Mouse (Mus musculus) neural tube, embryonic 15.5 days (tissue): Measurements from ENCODE around the gene Slc25a21. TPM values are rescaled to one million over a fixed set of nuclear protein-coding genes. Genes with fewer than 3 reads are reported as not detected.

Source experiments
- ATAC-seq: fragments of 200-750 bp; cut with Nextera tagmentation; 2 replicates; pipeline ENCODE4 v1.8.0; 2017; ENCODE audit warnings: mild to moderate bottlenecking, moderate TSS enrichment, moderate library complexity; ENCODE audit not compliant: low FRiP score
- H3K27ac ChIP-seq: fragments of 300-500 bp; sonication (generic); replicated peaks from 2 replicates; pipeline ENCODE4 v1.5.1; 2015; ENCODE audit warnings: mild to moderate bottlenecking, inconsistent platforms
- H3K27me3 ChIP-seq: fragments of 300-500 bp; sonication (generic); replicated peaks from 2 replicates; pipeline ENCODE4 v1.6.1; 2015; ENCODE audit warnings: inconsistent platforms
- H3K36me3 ChIP-seq: fragments of 300-500 bp; sonication (generic); 2 replicates; pipeline ENCODE4 v1.6.1; 2015; ENCODE audit warnings: inconsistent platforms
- H3K4me1 ChIP-seq: fragments of 300-500 bp; sonication (generic); 2 replicates; pipeline ENCODE4 v1.6.1; 2015; ENCODE audit warnings: inconsistent platforms
- H3K4me2 ChIP-seq: fragments of 300-500 bp; sonication (generic); 2 replicates; pipeline ENCODE4 v1.6.1; 2015; ENCODE audit warnings: inconsistent platforms, mild to moderate bottlenecking, moderate library complexity
- H3K4me3 ChIP-seq: fragments of 300-500 bp; sonication (generic); replicated peaks from 2 replicates; pipeline ENCODE4 v1.5.1; 2015; ENCODE audit warnings: mild to moderate bottlenecking, inconsistent platforms
- H3K9ac ChIP-seq: fragments of 300-500 bp; sonication (generic); replicated peaks from 2 replicates; pipeline ENCODE4 v1.6.1; 2015; ENCODE audit warnings: mild to moderate bottlenecking, inconsistent platforms
- H3K9me3 ChIP-seq: fragments of 300-500 bp; sonication (generic); replicated peaks from 2 replicates; pipeline ENCODE4 v1.6.1; 2016; ENCODE audit warnings: inconsistent platforms
- WGBS: fragments of 180-500 bp; shearing (Covaris S2); methylation state at CpG from one replicate; pipeline ENCODE4 v1.1.7; 2015; ENCODE audit warnings: mixed read lengths; 5-methylcytosine and 5-hydroxymethylcytosine counted together
- polyA plus RNA-seq: library from polyadenylated mRNA; unstranded; fragments of >200 nt; fragmentation: Nextera tagmentation; extraction: Ambion mirVana; gene quantifications from 2 replicates; pipeline ENCODE4 v1.2.1, GENCODE M21; 2015

Gene Slc25a21
- polyA plus RNA-seq, 1 experiment from 2014 or later, result 0.14 TPM

DNA sequence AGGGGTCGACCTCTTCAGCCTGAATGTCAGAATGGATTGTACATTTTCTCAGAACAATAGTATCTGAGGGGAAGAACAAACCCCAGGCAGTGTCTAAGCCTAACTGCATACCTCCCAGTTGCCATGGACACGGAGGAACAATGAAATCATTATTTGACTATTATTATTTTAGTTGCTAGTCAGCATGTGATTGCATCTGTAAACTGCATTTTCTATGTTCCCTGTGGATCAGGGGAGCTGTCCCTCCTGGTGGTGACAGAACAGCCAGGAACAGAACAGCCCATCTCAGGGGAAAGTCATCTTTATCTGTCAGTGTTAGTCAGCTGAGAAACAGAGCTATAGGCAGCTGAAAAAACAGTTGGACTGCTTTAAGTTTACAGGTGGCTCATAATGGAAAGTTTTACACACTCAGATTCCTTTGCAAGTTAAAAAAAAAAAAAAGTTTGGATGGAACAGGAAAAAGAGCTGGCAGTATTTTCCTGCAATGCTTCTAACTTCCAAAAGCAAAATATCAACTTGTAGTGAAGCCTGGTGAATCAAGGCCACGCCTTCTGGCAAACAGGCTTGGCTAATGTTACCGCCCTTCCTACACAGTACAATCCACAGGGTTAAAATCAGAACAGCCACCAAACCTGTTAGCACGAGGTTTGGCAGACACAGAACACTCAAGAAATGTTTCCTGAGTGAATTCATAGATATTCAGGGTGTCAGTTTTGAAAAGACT, 17.6 kb downstream of the Slc25a21 start:
- Histone ChIP-seq H3K4me1 (no peaks in the 10 kb centered on the region), H3K27me3 (no peaks in the 10 kb centered on the region), H3K27ac (no peak overlapping the region), H3K36me3 (no peaks in the 10 kb centered on the region), H3K9ac (no peak overlapping the region), H3K4me2 (no peak overlapping the region), H3K4me3 (no peak overlapping the region), H3K9me3 (no peaks in the 10 kb centered on the region)
- ATAC-seq, result no peak
- WGBS, result 24% methylated on average over 5 of the region's 5 CpGs

DNA sequence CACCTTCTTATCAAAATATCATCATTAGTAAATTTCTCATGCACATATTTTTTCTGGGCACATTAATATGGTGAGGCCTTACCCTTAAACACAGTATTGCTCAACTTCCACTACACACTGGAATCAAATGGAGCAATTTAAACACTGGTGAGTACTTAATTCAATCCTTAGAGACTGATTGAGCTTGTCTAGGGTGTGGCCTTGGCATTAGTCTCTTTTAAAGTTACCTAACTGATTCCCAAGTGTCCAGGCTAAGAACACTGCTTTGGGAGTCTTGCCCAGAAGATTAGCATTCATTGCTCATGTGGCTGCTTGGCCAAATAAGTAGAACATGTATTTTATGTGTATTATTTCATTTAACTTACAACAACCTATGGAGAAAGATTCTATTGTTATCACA, 18.5 kb downstream of the Slc25a21 start:
- no peak overlapping the region for H3K27ac ChIP-seq
- H3K27me3 ChIP-seq, result no peaks in the 10 kb centered on the region
- H3K9ac ChIP-seq, result no peak overlapping the region

DNA sequence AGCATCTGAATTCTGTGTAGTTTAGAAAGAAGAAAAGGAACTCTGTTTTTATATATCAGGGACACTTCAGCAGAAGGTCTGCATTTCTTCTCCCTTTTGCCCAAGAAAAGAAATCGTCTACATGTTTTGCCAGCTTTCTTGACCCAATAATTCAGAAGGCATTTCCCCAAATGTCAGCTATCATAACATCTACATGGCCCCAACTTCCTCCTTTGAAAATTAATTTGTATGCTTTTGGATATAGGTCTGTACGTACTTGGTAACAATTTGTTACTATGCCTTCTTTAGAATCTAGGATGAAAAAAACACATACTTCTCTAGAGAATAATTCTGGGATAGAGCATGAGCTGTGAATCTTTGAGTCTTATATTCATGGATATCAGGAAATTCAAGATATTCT, 34.0 kb downstream of the Slc25a21 start:
- Histone ChIP-seq H3K9me3 (no peaks in the 10 kb centered on the region), H3K9ac (no peak overlapping the region), H3K4me2 (no peak overlapping the region), H3K27me3 (no peaks in the 10 kb centered on the region), H3K4me1 (no peaks in the 10 kb centered on the region), H3K4me3 (no peak overlapping the region), H3K36me3 (no peaks in the 10 kb centered on the region), H3K27ac (no peak overlapping the region)
- WGBS, result 76% methylated on average over 2 of the region's 2 CpGs
- ATAC-seq, result no peak

More for the DNA sequence above, 18.5 kb downstream of the Slc25a21 start:
- H3K36me3 ChIP-seq, result no peaks in the 10 kb centered on the region
- ATAC-seq, result no peak
- H3K4me1 ChIP-seq, result no peaks in the 10 kb centered on the region
- H3K9me3 ChIP-seq, result no peaks in the 10 kb centered on the region
- H3K4me2 ChIP-seq, result no peak overlapping the region
- no peak overlapping the region for H3K4me3 ChIP-seq

DNA sequence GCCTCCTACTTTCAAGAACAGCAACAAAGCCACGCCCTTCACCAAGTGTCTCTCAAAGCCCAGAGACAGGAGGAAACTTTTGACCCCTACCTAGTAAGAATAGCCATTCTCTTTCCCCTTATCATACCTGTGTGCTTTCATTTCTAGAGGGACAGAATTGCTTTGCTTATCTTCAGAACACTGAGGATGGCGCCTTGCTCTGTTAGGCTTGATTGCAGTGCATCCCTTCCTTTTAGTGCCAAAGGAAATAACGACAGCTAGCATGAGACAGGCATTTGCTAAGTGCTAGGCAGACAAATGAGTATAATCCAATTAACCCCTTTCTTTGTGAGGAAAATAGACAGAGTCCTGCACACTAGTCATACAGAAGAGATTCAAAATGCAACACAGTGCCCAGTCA, 34.4 kb downstream of the Slc25a21 start:
- 61% methylated on average over 3 of the region's 3 CpGs for WGBS
- Histone ChIP-seq H3K9me3 (no peaks in the 10 kb centered on the region), H3K27ac (no peak overlapping the region), H3K4me2 (no peak overlapping the region), H3K36me3 (no peaks in the 10 kb centered on the region), H3K4me3 (no peak overlapping the region), H3K9ac (no peak overlapping the region), H3K27me3 (no peaks in the 10 kb centered on the region), H3K4me1 (no peaks in the 10 kb centered on the region)
- ATAC-seq, result no peak

DNA sequence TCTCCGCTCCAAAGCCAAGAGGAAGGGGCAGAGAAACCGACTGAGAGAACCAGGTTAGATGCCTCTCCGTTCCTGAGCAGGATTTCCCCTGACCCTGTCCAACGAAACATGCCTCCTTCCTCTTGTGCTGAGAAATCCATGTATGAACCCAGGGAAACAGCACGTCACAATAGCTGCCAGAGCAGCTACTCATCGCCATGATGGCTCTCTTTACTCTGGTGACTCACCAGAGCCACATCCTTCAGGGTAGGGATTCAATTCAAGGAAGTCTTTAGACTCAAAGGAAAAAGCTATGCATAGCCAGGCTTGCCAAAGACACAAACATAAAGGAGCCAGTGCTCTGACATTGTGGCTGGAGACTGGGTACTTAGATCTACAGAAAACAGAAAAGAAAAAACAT, 37.4 kb downstream of the Slc25a21 start:
- Histone ChIP-seq H3K4me1 (no peaks in the 10 kb centered on the region), H3K36me3 (no peaks in the 10 kb centered on the region), H3K4me3 (no peak overlapping the region), H3K9me3 (no peaks in the 10 kb centered on the region), H3K27ac (no peak overlapping the region), H3K27me3 (no peaks in the 10 kb centered on the region), H3K9ac (no peak overlapping the region), H3K4me2 (no peak overlapping the region)
- WGBS, result 78% methylated on average over 6 of the region's 6 CpGs
- no peak for ATAC-seq

DNA sequence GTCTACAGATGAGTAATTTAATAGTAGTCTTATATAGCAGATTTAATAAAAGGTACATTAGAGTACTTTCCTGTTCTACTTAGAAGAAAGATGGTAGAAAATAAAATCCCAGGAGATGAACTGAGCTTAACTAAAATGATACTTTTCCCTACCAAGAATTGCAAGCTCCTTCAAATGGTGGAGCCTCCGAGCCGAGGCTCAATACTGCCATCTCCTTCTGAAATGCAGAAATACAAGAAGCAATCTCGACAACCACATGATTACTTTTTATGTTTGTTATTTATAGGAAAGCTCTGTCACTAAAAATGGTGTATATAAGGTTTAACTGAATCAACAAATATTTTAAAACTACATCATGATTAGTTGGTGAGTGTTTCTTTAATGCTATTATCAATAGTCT, 39.0 kb downstream of the Slc25a21 start:
- no peak overlapping the region for H3K27ac ChIP-seq
- H3K36me3 ChIP-seq, result no peaks in the 10 kb centered on the region
- H3K9ac ChIP-seq, result no peak overlapping the region
- ATAC-seq, result no peak
- no peak overlapping the region for H3K4me3 ChIP-seq
- H3K9me3 ChIP-seq, result no peaks in the 10 kb centered on the region
- no peaks in the 10 kb centered on the region for H3K4me1 ChIP-seq
- H3K4me2 ChIP-seq, result no peak overlapping the region
- H3K27me3 ChIP-seq, result no peaks in the 10 kb centered on the region
- 60% methylated on average over 3 of the region's 3 CpGs for WGBS

DNA sequence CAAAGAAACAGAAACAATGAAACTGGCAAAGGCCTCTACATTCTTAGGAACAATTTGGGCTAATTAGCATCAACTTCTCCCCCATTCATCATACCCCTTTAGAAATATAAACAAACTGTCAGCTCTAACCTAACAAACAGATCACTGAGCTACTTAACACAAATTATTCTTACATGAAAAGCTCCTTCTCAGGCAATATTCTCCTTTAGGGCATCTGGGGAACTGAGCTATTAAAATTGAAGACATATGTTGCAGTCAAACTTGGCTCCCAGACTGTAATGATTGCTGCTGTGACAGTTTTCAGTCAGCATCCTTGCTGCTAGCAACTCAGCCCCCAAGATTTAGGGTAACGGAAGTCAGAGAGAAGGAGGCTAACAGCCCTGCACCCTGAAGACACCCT, 58.3 kb downstream of the Slc25a21 start:
- no peak overlapping the region for H3K4me3 ChIP-seq
- no peaks in the 10 kb centered on the region for H3K4me1 ChIP-seq
- ATAC-seq, result no peak
- no peak overlapping the region for H3K27ac ChIP-seq
- H3K9ac ChIP-seq, result no peak overlapping the region
- 68% methylated on average over 1 of the region's 1 CpGs for WGBS
- H3K4me2 ChIP-seq, result no peak overlapping the region
- H3K9me3 ChIP-seq, result no peaks in the 10 kb centered on the region
- no peaks in the 10 kb centered on the region for H3K36me3 ChIP-seq
- H3K27me3 ChIP-seq, result no peaks in the 10 kb centered on the region

DNA sequence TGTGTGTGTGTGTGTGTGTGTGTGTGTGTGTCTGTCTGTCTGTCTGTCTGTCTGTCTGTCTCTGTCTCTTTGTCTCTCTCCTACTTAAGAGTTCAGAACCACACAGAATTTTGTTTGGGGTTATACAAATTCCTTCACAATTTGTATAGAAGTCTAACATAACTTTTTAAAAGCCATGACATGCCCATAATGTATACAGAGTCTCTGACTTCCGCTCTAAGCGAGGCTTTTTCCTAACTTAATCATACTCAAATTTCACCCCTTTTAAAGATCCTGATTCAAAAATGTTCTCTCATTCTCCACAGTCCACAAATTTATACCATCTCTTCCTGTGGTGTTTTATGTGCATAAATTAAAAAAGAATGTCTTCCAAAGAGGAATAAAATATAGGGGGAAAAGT, 59.5 kb downstream of the Slc25a21 start:
- Histone ChIP-seq H3K4me1 (no peaks in the 10 kb centered on the region), H3K4me3 (no peak overlapping the region), H3K27ac (no peak overlapping the region), H3K27me3 (no peaks in the 10 kb centered on the region), H3K36me3 (no peaks in the 10 kb centered on the region), H3K9me3 (no peaks in the 10 kb centered on the region), H3K9ac (no peak overlapping the region), H3K4me2 (no peak overlapping the region)
- ATAC-seq, result no peak
- 76% methylated on average over 2 of the region's 2 CpGs for WGBS

DNA sequence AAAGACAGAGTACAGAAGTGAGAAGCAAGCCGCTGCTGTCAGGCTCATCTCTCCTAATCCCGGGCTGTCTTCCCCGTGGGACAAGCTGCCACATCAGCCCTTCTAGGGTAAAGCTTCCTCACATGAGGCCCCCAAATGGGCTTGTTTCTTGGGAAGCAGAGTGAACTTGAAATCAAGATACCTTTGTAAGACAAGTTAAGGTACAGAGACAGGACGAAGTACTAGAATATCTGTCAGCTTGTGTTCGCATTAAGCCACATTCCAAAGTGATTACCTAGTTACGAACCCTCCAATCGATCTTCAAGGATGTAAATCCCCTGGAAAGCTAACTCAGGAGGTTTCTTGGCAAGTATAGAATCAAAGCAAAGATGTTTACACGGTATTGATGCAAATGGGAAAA, 78.7 kb downstream of the Slc25a21 start:
- Histone ChIP-seq H3K36me3 (no peaks in the 10 kb centered on the region), H3K4me1 (no peaks in the 10 kb centered on the region), H3K4me2 (no peak overlapping the region), H3K9ac (no peak overlapping the region), H3K27me3 (no peaks in the 10 kb centered on the region), H3K9me3 (no peaks in the 10 kb centered on the region), H3K4me3 (no peak overlapping the region), H3K27ac (no peak overlapping the region)
- WGBS, result 52% methylated on average over 8 of the region's 8 CpGs
- ATAC-seq, result no peak

DNA sequence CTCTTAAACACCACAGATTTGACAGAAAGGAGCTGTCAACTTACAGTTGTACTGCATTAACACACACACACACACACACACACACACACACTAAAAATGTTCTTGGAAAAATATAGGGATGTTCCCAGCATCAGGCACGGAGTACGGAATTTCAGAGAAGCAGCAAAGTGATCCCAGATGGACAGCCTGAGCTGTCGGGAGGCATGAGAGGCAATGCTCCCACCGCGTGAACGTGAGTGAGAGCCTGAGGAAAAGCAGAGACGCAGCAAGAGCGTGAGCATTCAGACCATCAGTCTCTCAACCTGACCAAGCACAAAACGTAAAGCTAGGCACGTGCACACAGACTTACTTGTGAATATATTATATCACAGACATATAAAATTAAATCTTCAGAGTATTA, 81.8 kb downstream of the Slc25a21 start:
- no peaks in the 10 kb centered on the region for H3K9me3 ChIP-seq
- no peaks in the 10 kb centered on the region for H3K4me1 ChIP-seq
- 81% methylated on average over 10 of the region's 10 CpGs for WGBS
- H3K27ac ChIP-seq, result no peak overlapping the region
- H3K9ac ChIP-seq, result no peak overlapping the region
- H3K36me3 ChIP-seq, result no peaks in the 10 kb centered on the region
- no peak overlapping the region for H3K4me2 ChIP-seq
- H3K27me3 ChIP-seq, result no peaks in the 10 kb centered on the region
- no peak for ATAC-seq
- H3K4me3 ChIP-seq, result no peak overlapping the region

DNA sequence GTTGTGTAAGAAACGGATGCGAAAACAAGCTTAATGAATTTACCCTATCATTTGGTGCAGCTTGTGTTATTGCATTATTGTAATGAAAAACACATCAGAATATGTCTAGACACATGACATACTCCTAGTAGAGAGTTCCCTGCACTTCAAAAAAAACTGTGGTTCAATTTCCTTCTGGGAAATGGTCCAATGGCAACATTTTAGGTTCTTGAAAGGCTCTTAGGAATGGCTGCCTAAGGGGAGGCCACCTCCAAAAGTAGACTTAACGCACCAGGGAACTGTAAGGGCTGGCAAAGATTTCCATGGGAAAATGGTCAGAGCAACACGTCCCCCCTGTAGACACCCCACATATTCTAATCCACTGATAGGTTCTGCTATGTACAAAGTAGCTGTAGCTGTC, 87.9 kb downstream of the Slc25a21 start:
- ATAC-seq, result no peak
- 84% methylated on average over 4 of the region's 4 CpGs for WGBS

DNA sequence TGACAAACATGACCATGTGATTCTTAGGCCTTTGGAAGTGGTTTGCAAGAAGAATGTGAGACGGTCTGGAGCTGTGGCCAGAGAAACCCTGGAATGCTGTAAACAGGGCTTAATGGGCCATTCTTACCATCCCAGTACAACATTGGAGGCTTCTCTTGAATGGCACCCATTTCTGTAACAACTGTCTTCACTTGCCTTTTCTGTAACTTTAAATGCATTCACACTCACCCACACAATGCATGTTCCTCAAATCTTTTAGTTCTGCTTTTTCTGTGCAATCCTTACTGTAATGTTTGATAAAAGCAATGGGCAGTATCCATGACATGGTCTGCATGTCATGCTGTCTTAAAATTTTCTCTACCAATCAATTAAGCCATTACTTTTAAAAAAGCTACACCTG, 95.0 kb downstream of the Slc25a21 start:
- no peaks in the 10 kb centered on the region for H3K36me3 ChIP-seq
- 87% methylated on average over 1 of the region's 1 CpGs for WGBS

More for the DNA sequence above, 87.9 kb downstream of the Slc25a21 start:
- Histone ChIP-seq H3K27me3 (no peaks in the 10 kb centered on the region), H3K9me3 (no peaks in the 10 kb centered on the region), H3K4me1 (no peaks in the 10 kb centered on the region), H3K36me3 (no peaks in the 10 kb centered on the region), H3K27ac (no peak overlapping the region), H3K4me2 (no peak overlapping the region), H3K9ac (no peak overlapping the region), H3K4me3 (no peak overlapping the region)

DNA sequence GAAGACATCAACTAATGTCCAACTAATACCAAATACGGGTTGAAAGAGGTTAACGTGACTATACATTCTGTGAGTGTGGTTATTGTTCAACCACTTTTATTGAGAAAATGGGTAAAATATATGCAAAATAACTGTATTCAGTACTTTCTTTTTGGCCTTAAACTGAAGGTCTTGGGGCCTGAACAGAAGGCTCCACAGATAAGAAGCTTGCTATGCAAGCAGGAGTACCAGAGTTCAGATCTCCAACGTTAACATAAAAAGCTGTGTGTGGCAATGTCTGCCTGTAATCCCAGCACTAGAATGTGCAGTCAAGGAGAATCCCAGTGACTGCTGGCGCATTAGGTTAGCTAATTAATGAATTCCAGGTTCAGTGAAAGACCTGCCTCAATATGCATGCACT, 96.7 kb downstream of the Slc25a21 start:
- Histone ChIP-seq H3K4me3 (no peak overlapping the region), H3K9me3 (no peaks in the 10 kb centered on the region), H3K4me2 (no peak overlapping the region), H3K36me3 (no peaks in the 10 kb centered on the region), H3K9ac (no peak overlapping the region), H3K27ac (no peak overlapping the region), H3K4me1 (no peaks in the 10 kb centered on the region), H3K27me3 (no peaks in the 10 kb centered on the region)
- no peak for ATAC-seq
- WGBS, result 89% methylated on average over 4 of the region's 4 CpGs

More for the DNA sequence above, 95.0 kb downstream of the Slc25a21 start:
- Histone ChIP-seq H3K4me3 (no peak overlapping the region), H3K4me1 (no peaks in the 10 kb centered on the region), H3K27ac (no peak overlapping the region), H3K9me3 (no peaks in the 10 kb centered on the region), H3K9ac (no peak overlapping the region), H3K4me2 (no peak overlapping the region), H3K27me3 (no peaks in the 10 kb centered on the region)
- ATAC-seq, result no peak
